Mouse (Mus musculus) embryonic fibroblast, embryonic 13.5 days (primary cell): ENCODE data around the gene Ncaph2. TPM values are rescaled to one million over a fixed set of nuclear protein-coding genes. Genes with fewer than 3 reads are reported as not detected.

Source experiments
- H3K27ac ChIP-seq: 2 replicates; pipeline ENCODE4 v1.5.1; 2012; ENCODE audit warnings: low read length, control low read depth, inconsistent platforms; ENCODE audit not compliant: insufficient read depth
- H3K4me1 ChIP-seq: 2 replicates; pipeline ENCODE4 v1.6.1; 2011; ENCODE audit warnings: low read length; ENCODE audit not compliant: control insufficient read depth, insufficient read depth
- H3K4me3 ChIP-seq: 2 replicates; pipeline ENCODE4 v1.5.1; 2011; ENCODE audit warnings: mild to moderate bottlenecking, control low read depth, low read length; ENCODE audit not compliant: insufficient read depth
- CTCF ChIP-seq: IDR thresholded peaks from 2 replicates; pipeline ENCODE4 v1.5.1; 2011; ENCODE audit warnings: mild to moderate bottlenecking, control low read depth, low read length, moderate library complexity, borderline replicate concordance; ENCODE audit not compliant: insufficient read depth
- POLR2A ChIP-seq: IDR thresholded peaks from 2 replicates; pipeline ENCODE4 v1.6.1; 2011; ENCODE audit warnings: low read depth, mild to moderate bottlenecking, control low read depth, low read length, moderate library complexity
- polyA plus RNA-seq: library from polyadenylated mRNA; stranded (reverse); fragments of >200 nt; gene quantifications from 2 replicates; pipeline ENCODE4 v1.2.4, GENCODE M21; 2011; ENCODE audit warnings: low read depth; ENCODE audit not compliant: missing spikeins, insufficient read length

Gene Ncaph2
- polyA plus RNA-seq, 1 experiment = 94.2 TPM

DNA sequence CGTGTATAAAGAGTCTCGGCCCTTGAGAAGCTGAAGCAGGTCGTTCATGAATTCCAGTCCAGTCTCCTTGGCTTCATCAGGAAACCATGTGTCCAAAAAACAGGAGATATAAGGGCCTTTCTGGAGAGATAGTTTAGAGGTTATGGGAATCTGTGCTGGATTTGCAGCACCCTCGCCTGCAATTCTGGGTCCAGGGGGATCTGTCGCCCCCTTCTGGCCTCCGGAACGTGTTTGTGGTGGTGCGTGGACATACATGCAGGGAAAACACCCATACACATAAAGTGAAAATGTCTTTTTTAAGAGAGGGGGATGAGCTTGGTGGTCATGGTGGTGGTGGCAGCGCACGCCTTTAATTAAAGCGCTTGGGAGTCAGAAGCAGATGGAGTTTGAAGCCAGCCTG, 39.4 kb upstream of the Ncaph2 start:
- TF ChIP-seq POLR2A = no peak
- no peak overlapping the region for H3K4me3 ChIP-seq

GRCm38 (mm10) chr15:89321264-89321663, 34.3 kb upstream of the Ncaph2 start:
- Histone ChIP-seq H3K4me1 (no peaks in the 10 kb centered on the region), H3K27ac (no peak overlapping the region), H3K4me3 (no peak overlapping the region)
- TF ChIP-seq POLR2A (no peak), CTCF (no peak)

More for the DNA sequence above, 39.4 kb upstream of the Ncaph2 start:
- no peak overlapping the region for H3K27ac ChIP-seq
- H3K4me1 ChIP-seq = peaks cover 5% of the 10 kb centered on the region; the same call in 1 of the 2 replicates

DNA sequence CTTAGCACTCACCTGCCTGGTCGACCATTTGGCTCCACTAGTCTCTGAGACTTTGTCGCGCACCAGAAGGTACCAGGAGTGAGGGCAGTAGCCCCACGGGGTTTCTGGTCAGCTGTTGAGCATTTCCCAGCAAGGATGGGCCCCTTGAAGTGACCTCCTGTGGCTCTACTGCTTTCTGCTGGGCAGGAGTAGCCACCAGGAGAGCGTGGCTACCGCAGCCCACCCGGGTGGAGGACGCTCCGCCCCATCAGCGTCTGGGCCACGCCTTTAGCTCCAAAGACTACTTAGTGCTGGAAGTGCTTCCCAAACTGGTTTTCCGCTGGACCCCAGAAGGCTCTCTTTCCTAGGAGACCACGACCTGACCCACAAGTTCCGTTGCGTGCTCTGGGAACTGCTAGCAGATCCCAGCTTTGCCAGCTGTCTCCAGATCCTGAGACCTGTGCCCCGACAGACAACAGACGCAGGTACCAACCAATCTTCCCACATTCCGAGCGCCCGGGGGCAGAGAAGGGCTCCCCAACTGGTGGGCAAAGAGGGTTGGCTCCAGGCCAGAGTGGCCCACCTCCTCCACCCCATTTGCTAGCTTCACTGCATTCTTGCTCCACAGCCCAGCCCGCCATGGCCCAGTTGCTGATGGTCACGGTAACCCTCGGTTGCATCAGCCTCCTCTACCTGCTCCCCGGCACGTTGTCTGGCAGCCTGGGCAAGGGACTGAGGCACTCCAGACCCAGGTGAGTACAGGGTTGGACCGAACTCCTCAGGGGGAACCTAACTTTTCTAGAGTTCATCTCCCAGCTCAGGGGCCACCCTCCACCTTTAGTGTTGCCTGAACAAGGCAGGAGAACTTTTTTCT, 32.6 kb upstream of the Ncaph2 start, which contains the start of gene Adm2:
Adm2 (plus strand) TSS at position 51 of the 853 bp plus-strand sequence.
- H3K4me1 ChIP-seq = no peaks in the 10 kb centered on the region
- TF ChIP-seq POLR2A (peak; percentile 38), CTCF (no peak)
- H3K4me3 ChIP-seq = peak within 1 kb of the TSS; percentile 26
- no peak within 1 kb of the TSS for H3K27ac ChIP-seq

- Histone ChIP-seq H3K27ac (no peak overlapping the region), H3K4me3 (peak overlapping the region; percentile 26), H3K4me1 (no peaks in the 10 kb centered on the region)
- no peak for TF ChIP-seq CTCF
- TF ChIP-seq POLR2A = no peak
Measured at GRCm38 (mm10) chr15:89323656-89324055, 31.9 kb upstream of the Ncaph2 start.

- no peak for TF ChIP-seq CTCF
- TF ChIP-seq POLR2A = no peak
- Histone ChIP-seq H3K4me1 (no peaks in the 10 kb centered on the region), H3K27ac (no peak overlapping the region), H3K4me3 (no peak overlapping the region)
Measured at GRCm38 (mm10) chr15:89326441-89326840, 29.1 kb upstream of the Ncaph2 start.

DNA sequence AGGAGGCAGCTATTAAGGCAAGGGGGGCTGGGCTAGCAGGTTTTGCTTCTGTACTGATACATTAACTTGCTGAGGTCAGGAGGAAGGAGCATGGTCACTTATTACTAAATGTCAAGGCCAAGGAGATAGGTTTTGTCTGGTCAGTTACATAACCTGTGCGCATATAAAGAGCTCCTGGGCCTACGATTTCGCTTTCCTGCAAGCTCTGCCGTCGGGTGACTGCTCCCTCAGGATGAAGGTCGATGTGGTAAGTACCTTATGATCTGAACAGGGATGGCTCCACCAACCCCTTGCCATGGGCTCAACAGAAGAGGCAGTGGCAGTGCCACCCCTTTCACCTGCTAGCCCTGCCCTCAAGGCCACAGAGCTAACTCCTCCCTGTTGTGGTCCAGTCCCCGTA, 21.2 kb upstream of the Ncaph2 start, which contains the start of gene Miox:
Miox (plus strand) TSS at position 128 of the 400 bp plus-strand sequence.
- Histone ChIP-seq H3K4me1 (no peaks in the 10 kb centered on the region), H3K4me3 (no peak within 1 kb of the TSS), H3K27ac (no peak within 1 kb of the TSS)
- TF ChIP-seq CTCF = no peak
- TF ChIP-seq POLR2A = no peak

DNA sequence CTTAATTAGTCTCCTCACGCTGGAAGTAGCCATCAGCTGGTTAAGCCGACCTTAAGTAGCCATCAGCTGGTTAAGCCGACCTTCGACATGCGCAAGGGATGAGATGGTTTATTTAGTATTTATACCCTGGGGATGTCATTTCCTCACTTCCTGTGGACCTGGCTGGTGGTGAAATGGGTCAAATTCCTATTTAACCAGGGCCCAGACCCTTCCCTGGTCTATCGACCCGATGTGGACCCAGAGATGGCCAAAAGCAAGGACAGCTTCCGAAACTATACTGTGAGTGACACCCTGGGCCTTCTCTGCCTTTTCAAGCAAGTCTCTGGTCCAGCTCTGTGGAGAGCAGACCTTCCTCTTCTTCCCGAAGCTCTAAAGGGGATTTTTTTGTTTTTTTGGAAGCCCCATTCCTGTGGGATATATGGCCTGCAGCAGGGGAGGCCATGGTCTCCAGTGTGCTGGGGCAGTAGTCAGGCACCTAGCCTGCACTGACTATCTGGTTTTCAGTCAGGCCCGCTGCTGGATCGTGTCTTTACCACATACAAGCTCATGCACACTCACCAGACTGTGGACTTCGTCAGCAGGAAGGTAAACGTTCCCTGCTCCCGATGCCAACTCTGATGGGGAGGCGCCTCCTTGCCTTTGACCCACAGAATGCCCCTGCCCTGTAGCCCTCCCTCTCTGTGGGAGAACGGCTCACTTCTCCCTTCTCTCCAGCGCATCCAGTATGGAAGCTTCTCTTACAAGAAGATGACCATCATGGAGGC, 20.6 kb upstream of the Ncaph2 start:
- Histone ChIP-seq H3K27ac (no peak overlapping the region), H3K4me1 (no peaks in the 10 kb centered on the region), H3K4me3 (no peak overlapping the region)
- TF ChIP-seq CTCF (no peak), POLR2A (no peak)

GRCm38 (mm10) chr15:89336422-89336821, 19.1 kb upstream of the Ncaph2 start:
- Histone ChIP-seq H3K27ac (no peak overlapping the region), H3K4me3 (no peak overlapping the region), H3K4me1 (no peaks in the 10 kb centered on the region)
- TF ChIP-seq POLR2A (no peak), CTCF (no peak)

GRCm38 (mm10) chr15:89339696-89340095, 15.8 kb upstream of the Ncaph2 start:
- no peak overlapping the region for H3K27ac ChIP-seq
- no peaks in the 10 kb centered on the region for H3K4me1 ChIP-seq
- TF ChIP-seq CTCF = no peak
- no peak for TF ChIP-seq POLR2A
- no peak overlapping the region for H3K4me3 ChIP-seq

DNA sequence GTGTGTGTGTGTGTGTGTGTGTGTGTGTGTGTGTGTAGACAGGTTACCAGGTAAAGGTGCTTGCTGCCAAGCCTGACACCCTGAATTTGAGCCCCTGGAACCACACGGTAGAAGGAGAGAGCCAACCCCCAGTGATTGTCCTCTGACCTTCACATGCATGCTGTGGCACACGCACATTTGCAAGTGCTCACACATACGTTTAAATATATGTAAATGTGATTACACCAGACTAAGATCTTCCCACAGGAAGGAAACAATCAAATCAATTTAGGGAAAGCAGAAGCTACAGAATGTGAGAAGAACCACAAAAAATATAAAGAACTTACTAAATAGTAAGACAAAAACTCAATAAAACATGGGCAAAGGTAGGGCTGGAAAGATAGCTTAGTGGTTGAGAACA, 15.4 kb upstream of the Ncaph2 start:
- TF ChIP-seq CTCF (no peak), POLR2A (no peak)

More for the DNA sequence above, 15.4 kb upstream of the Ncaph2 start:
- Histone ChIP-seq H3K27ac (no peak overlapping the region), H3K4me3 (no peak overlapping the region), H3K4me1 (no peaks in the 10 kb centered on the region)
